Mouse (Mus musculus) kidney, postnatal 0 days (tissue): Measurements from ENCODE around the gene Polr2i. TPM values are rescaled to one million over a fixed set of nuclear protein-coding genes. Genes with fewer than 3 reads are reported as not detected.

Experiments
- ATAC-seq: fragments of 200-750 bp; cut with Nextera tagmentation; replicated peaks from 2 replicates; pipeline ENCODE4 v1.8.0; 2017; ENCODE audit warnings: low read depth, moderate number of reproducible peaks, moderate TSS enrichment, moderate library complexity; ENCODE audit not compliant: low FRiP score
- DNase-seq: peaks from one replicate; pipeline ENCODE4 v3.0.0-alpha.2; 2016; ENCODE audit warnings: low spot score
- H3K27ac ChIP-seq: fragments of 300-500 bp; sonication (generic); 2 replicates; pipeline ENCODE4 v1.5.1; 2014; ENCODE audit warnings: mild to moderate bottlenecking
- H3K27me3 ChIP-seq: fragments of 300-500 bp; sonication (generic); 2 replicates; pipeline ENCODE4 v1.6.1; 2014; ENCODE audit warnings: low read length, mixed read lengths; ENCODE audit not compliant: insufficient read depth
- H3K36me3 ChIP-seq: fragments of 300-500 bp; sonication (generic); 2 replicates; pipeline ENCODE4 v1.6.1; 2014; ENCODE audit warnings: low read length, mixed read lengths; ENCODE audit not compliant: insufficient read depth
- H3K4me1 ChIP-seq: fragments of 300-500 bp; sonication (generic); replicated peaks from 2 replicates; pipeline ENCODE4 v1.6.1; 2014; ENCODE audit warnings: antibody characterized with exemption, low read length, mixed read lengths; ENCODE audit not compliant: insufficient read depth
- H3K4me2 ChIP-seq: fragments of 300-500 bp; sonication (generic); 2 replicates; pipeline ENCODE4 v1.6.1; 2014; ENCODE audit warnings: mild to moderate bottlenecking, low read length, moderate library complexity, mixed read lengths
- H3K4me3 ChIP-seq: fragments of 300-500 bp; sonication (generic); replicated peaks from 2 replicates; pipeline ENCODE4 v1.5.1; 2014; ENCODE audit warnings: low read depth, low read length
- H3K9ac ChIP-seq: fragments of 300-500 bp; sonication (generic); 2 replicates; pipeline ENCODE4 v1.6.1; 2014; ENCODE audit warnings: low read depth, low read length
- H3K9me3 ChIP-seq: fragments of 300-500 bp; sonication (generic); replicated peaks from 2 replicates; pipeline ENCODE4 v1.6.1; 2016; ENCODE audit warnings: low read length, inconsistent platforms, mixed read lengths
- CTCF ChIP-seq: IDR thresholded peaks from 2 replicates; pipeline ENCODE4 v1.5.1; 2016; ENCODE audit warnings: antibody characterized with exemption, low read depth, mild to moderate bottlenecking, moderate library complexity
- WGBS: fragments of 180-500 bp; shearing (Covaris S2); extraction: QIAGEN DNeasy Blood & Tissue Kit; methylation state at CpG from one replicate; pipeline ENCODE4 v1.1.7; 2014; 5-methylcytosine and 5-hydroxymethylcytosine counted together
- polyA plus RNA-seq: library from polyadenylated mRNA; unstranded; fragments of >200 nt; fragmentation: Nextera tagmentation; extraction: Ambion mirVana; gene quantifications from 2 replicates; pipeline ENCODE4 v1.2.1, GENCODE M21; 2015

Gene Polr2i
- polyA plus RNA-seq, 1 experiment from 2014 or later, result 157 TPM

DNA sequence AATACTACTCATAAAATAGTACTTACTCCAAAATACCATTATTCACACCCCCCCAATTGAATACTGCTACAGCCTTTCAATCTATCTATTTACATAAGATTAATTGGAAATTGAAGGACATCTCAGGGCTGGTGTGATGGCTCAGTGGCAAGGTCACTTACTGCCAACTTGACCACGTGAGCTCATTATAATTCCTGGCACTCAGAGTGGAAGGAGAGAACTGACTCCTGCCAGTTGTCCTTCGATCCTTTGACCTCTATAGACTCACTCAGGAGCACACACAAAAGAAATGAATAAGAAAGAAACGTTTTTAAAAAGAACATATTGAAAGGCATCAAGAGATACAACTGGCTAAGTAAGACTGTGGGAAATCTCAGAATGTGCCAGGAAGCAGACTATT is 15.9 kb upstream of the Polr2i start:
- Histone ChIP-seq H3K4me1 (no peaks in the 10 kb centered on the region), H3K9ac (no peak overlapping the region), H3K36me3 (no peaks in the 10 kb centered on the region), H3K27ac (no peak overlapping the region), H3K9me3 (no peaks in the 10 kb centered on the region), H3K4me3 (no peak overlapping the region), H3K27me3 (no peaks in the 10 kb centered on the region), H3K4me2 (no peak overlapping the region)
- DNase-seq (no peak), ATAC-seq (no peak)
- WGBS, result 86% methylated on average over 3 of the region's 3 CpGs
- no peak for TF ChIP-seq CTCF

DNA sequence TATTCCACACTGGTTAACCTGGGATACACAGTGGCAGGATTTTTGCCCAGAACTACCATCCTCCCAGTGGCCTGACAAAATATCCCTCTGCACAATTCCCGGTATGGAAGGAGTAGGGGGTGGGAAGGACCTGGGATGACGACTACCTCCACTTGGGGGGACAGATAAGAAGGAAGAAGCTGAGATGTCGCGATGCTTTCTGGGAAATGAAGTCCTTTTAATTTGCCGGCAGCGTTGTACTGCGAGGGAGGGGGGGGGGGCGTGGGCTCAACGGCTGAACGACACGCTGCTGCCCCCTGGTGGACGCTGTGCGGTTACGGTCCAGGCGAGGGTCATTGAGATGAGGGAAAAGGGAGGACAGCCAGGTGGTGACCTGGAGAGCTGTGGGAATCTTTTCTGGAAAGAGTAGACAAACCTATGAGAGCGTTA is 15.0 kb upstream of the Polr2i start:
- H3K4me2 ChIP-seq, result peak overlapping the region; percentile 46; the same call in 1 of the 2 replicates
- no peaks in the 10 kb centered on the region for H3K27me3 ChIP-seq
- no peaks in the 10 kb centered on the region for H3K36me3 ChIP-seq
- TF ChIP-seq CTCF, result peak; percentile 97
- no peaks in the 10 kb centered on the region for H3K9me3 ChIP-seq
- H3K27ac ChIP-seq, result no peak overlapping the region
- 0% methylated on average over 16 of the region's 16 CpGs for WGBS
- no peaks in the 10 kb centered on the region for H3K4me1 ChIP-seq
- no peak overlapping the region for H3K4me3 ChIP-seq
- H3K9ac ChIP-seq, result no peak overlapping the region
- ATAC-seq, result peak; percentile 30
- peak; percentile 93 for DNase-seq

GRCm38 (mm10) chr7:30217277-30217676 is 14.5 kb upstream of the Polr2i start:
- no peaks in the 10 kb centered on the region for H3K4me1 ChIP-seq
- TF ChIP-seq CTCF, result no peak
- no peak overlapping the region for H3K4me3 ChIP-seq
- H3K27ac ChIP-seq, result no peak overlapping the region
- H3K27me3 ChIP-seq, result no peaks in the 10 kb centered on the region
- H3K4me2 ChIP-seq, result no peak overlapping the region
- no peak for ATAC-seq
- no peak for DNase-seq
- H3K9ac ChIP-seq, result no peak overlapping the region
- no peaks in the 10 kb centered on the region for H3K9me3 ChIP-seq
- H3K36me3 ChIP-seq, result no peaks in the 10 kb centered on the region
- 72% methylated on average over 2 of the region's 2 CpGs for WGBS

GRCm38 (mm10) chr7:30219293-30220007 is 12.3 kb upstream of the Polr2i start:
- H3K27ac ChIP-seq, result peak overlapping the region; percentile 87
- H3K9me3 ChIP-seq, result no peaks in the 10 kb centered on the region
- 2% methylated on average over 16 of the region's 16 CpGs for WGBS
- peak; percentile 84 for DNase-seq
- H3K9ac ChIP-seq, result peak overlapping the region; percentile 56
- peak overlapping the region; percentile 93 for H3K4me2 ChIP-seq
- peak; percentile 86 for ATAC-seq
- peaks cover 9% of the 10 kb centered on the region for H3K36me3 ChIP-seq
- H3K4me3 ChIP-seq, result peak overlapping the region; percentile 41
- no peaks in the 10 kb centered on the region for H3K27me3 ChIP-seq
- no peak for TF ChIP-seq CTCF
- no peaks in the 10 kb centered on the region for H3K4me1 ChIP-seq

- Histone ChIP-seq H3K27me3 (no peaks in the 10 kb centered on the region), H3K9me3 (no peaks in the 10 kb centered on the region), H3K9ac (peak overlapping the region; percentile 56), H3K36me3 (peaks cover 11% of the 10 kb centered on the region), H3K4me2 (peak overlapping the region; percentile 93), H3K4me1 (no peaks in the 10 kb centered on the region), H3K4me3 (peak overlapping the region; percentile 41), H3K27ac (peak overlapping the region; percentile 87)
- ATAC-seq (peak; percentile 69), DNase-seq (peak; percentile 54)
- TF ChIP-seq CTCF, result no peak
- WGBS, result 9% methylated on average over 11 of the region's 11 CpGs
These were observed 11.8 kb upstream of the Polr2i start for GRCm38 (mm10) chr7:30220008-30220356.

- 76% methylated on average over 3 of the region's 3 CpGs for WGBS
- DNase-seq, result no peak
These were observed 10.3 kb upstream of the Polr2i start for GRCm38 (mm10) chr7:30221433-30221832.

More at GRCm38 (mm10) chr7:30221433-30221832, 10.3 kb upstream of the Polr2i start:
- H3K27me3 ChIP-seq, result no peaks in the 10 kb centered on the region
- no peak overlapping the region for H3K4me2 ChIP-seq
- TF ChIP-seq CTCF, result no peak
- H3K4me1 ChIP-seq, result no peaks in the 10 kb centered on the region
- H3K9ac ChIP-seq, result no peak overlapping the region
- H3K27ac ChIP-seq, result no peak overlapping the region
- H3K4me3 ChIP-seq, result no peak overlapping the region
- peaks cover 19% of the 10 kb centered on the region for H3K36me3 ChIP-seq
- ATAC-seq, result no peak
- H3K9me3 ChIP-seq, result no peaks in the 10 kb centered on the region
